Mouse (Mus musculus) testis, adult 2 months (tissue): ENCODE measurements around the gene Dbndd2. TPM values are rescaled to one million over a fixed set of nuclear protein-coding genes. Genes with fewer than 3 reads are reported as not detected.

Source experiments
- H3K27ac ChIP-seq: fragments of 200-500 bp; 2 replicates; pipeline ENCODE4 v1.5.1; 2012; ENCODE audit warnings: low read depth, low read length; ENCODE audit not compliant: control insufficient read depth, insufficient read depth
- H3K27me3 ChIP-seq: fragments of 200-500 bp; 2 replicates; pipeline ENCODE4 v1.6.1; 2012; ENCODE audit warnings: mild to moderate bottlenecking, low read length, moderate library complexity; ENCODE audit not compliant: control insufficient read depth, insufficient read depth
- H3K36me3 ChIP-seq: fragments of 200-500 bp; 2 replicates; pipeline ENCODE4 v1.6.1; 2012; ENCODE audit warnings: mild to moderate bottlenecking, low read length; ENCODE audit not compliant: control insufficient read depth, insufficient read depth
- H3K4me1 ChIP-seq: fragments of 200-500 bp; 2 replicates; pipeline ENCODE4 v1.6.1; 2012; ENCODE audit warnings: low read length; ENCODE audit not compliant: control insufficient read depth, insufficient read depth
- H3K4me3 ChIP-seq: fragments of 200-500 bp; 2 replicates; pipeline ENCODE4 v1.5.1; 2012; ENCODE audit warnings: low read depth, mild to moderate bottlenecking, low read length, moderate library complexity, mixed read lengths; ENCODE audit not compliant: control insufficient read depth
- CTCF ChIP-seq: fragments of 200-500 bp; IDR thresholded peaks from 2 replicates; pipeline ENCODE4 v1.5.1; 2012; ENCODE audit warnings: low read depth, mild to moderate bottlenecking, inconsistent platforms, low read length, moderate library complexity; ENCODE audit not compliant: control insufficient read depth, insufficient read depth, insufficient replicate concordance
- POLR2A ChIP-seq: fragments of 200-500 bp; IDR thresholded peaks from 2 replicates; pipeline ENCODE4 v1.6.1; 2012; ENCODE audit warnings: low read depth, mild to moderate bottlenecking, inconsistent platforms, low read length, moderate library complexity; ENCODE audit not compliant: control insufficient read depth
- polyA plus RNA-seq: library from polyadenylated mRNA; depleted of rRNA; stranded (reverse); fragments of >200 nt; gene quantifications from 2 replicates; pipeline ENCODE4 v1.2.3, GENCODE M21; 2012

Gene Dbndd2
- polyA plus RNA-seq, 1 experiment = 17.0 TPM

DNA sequence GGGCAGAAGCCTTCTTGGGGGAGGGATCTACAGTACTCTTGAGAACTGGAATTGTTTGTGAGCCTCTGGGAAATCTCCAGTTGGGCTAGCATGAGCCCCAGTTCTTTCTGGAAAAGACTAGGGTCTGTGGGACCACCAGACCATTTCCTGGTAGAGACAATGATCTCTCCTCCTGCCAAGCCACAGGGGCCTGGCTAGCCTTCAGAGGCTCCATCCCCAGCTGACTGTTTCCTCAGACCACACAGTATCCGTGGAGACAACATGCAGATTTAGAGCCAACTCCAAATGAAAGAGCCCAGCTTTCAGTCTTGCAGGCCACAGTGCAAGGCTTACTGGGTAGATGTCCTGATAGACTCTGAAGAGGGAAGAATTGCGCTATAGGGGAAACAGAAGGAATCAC, 8.2 kb downstream of the Dbndd2 start:
- H3K36me3 ChIP-seq = no peaks in the 10 kb centered on the region
- no peak overlapping the region; the same call in 1 of the 2 replicates for H3K27ac ChIP-seq
- no peaks in the 10 kb centered on the region for H3K27me3 ChIP-seq
- no peak overlapping the region for H3K4me3 ChIP-seq
- TF ChIP-seq CTCF (no peak), POLR2A (no peak)
- peaks cover 6% of the 10 kb centered on the region for H3K4me1 ChIP-seq

DNA sequence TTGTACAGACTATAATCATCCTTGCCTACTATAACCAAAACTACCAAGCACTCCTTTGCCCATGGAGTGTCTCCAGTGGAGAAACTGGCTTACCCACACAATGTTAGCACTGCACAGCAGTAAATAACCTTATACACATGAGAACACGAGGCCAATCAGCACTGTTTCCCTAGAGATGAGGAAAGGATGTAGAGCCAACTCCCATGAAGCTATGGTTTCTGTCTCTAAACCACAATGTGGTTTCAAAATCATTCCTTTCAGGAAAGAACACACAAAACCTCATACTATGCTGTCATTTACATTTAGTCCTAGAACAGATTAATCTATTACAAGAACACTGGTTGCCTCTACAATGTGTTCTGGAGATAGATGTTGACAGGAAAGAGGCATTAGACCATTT, 10.4 kb downstream of the Dbndd2 start:
- H3K36me3 ChIP-seq = peaks cover 4% of the 10 kb centered on the region
- peaks cover 6% of the 10 kb centered on the region for H3K4me1 ChIP-seq
- H3K27ac ChIP-seq = no peak overlapping the region
- TF ChIP-seq POLR2A = no peak
- TF ChIP-seq CTCF = no peak
- H3K4me3 ChIP-seq = peak overlapping the region; percentile 60; the same call in 1 of the 2 replicates
- H3K27me3 ChIP-seq = no peaks in the 10 kb centered on the region

DNA sequence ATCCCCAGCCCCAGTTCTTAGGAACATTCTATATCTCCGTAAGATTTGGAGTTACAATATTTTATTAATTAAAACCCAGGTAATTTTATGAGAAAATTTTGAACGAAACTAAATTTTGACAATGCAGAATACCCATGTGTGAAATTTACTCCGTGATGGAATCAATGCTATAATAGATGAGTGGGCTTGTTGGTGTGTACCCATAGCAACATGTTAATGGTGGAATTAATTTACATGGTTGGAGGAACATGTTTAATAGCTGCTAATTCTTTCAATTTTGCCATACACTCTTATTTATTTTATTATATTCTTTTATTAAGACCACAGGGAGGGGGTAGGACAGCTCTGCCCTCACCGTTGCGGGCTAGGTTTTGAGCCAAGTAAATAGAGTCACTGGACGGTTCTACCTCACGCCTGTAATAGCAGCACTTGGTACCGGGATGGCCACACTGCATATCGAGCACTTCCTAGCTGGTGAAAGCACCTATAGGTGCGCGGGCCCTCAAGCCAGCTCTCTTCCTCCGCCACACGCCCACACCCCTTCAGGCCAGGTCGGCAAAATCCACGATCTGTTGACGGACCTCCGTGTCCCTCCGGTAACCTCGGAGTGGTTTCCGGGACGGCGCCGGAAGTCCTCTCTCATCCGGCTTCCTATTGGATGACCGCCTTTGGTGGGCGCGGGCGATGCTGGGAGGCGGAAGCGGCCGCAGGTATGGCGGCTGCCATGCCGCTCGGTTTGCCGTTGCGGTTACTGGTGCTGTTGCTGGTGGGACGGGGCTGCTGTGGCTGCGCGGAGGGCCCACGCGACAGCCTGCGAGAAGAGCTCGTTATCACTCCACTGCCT, 11.2 kb downstream of the Dbndd2 start, which contains the start of gene Pigt:
Gene Pigt (plus strand): TSS at position 674 of the 844 bp plus-strand sequence.
- Histone ChIP-seq H3K27me3 (no peaks in the 10 kb centered on the region), H3K36me3 (peaks cover 4% of the 10 kb centered on the region), H3K4me3 (peak within 1 kb of the TSS; percentile 98), H3K27ac (peak within 1 kb of the TSS; percentile 60), H3K4me1 (peaks cover 6% of the 10 kb centered on the region)
- peak; percentile 95 for TF ChIP-seq POLR2A
- TF ChIP-seq CTCF = peak; percentile 14; the same call in 1 of the 2 replicates

DNA sequence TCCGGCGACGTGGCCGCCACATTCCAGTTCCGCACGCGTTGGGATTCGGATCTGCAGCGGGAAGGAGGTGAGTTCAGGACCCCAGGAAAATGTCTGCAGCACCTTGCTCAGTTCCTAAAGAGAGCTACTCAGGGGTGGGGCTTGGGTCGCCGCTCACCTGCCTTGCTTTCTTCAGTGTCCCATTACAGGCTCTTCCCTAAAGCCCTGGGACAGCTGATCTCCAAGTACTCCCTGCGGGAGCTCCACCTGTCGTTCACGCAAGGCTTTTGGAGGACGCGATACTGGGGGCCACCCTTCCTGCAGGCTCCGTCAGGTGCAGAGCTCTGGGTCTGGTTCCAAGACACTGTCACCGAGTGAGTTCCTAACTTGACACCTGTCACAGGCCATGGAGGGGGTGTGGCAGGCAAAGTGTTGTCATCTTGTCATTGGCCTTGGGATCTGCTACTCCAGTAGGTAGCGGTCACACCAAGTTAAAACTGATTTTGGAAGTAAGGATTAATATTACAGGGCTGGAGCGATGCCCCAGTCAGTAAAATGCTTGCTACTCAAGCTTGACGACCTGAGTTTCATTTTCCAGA, 11.9 kb downstream of the Dbndd2 start:
- no peak for TF ChIP-seq CTCF
- TF ChIP-seq POLR2A = no peak
- Histone ChIP-seq H3K4me3 (peak overlapping the region; percentile 98), H3K36me3 (peaks cover 5% of the 10 kb centered on the region), H3K27ac (peak overlapping the region; percentile 60), H3K4me1 (peaks cover 6% of the 10 kb centered on the region), H3K27me3 (no peaks in the 10 kb centered on the region)

DNA sequence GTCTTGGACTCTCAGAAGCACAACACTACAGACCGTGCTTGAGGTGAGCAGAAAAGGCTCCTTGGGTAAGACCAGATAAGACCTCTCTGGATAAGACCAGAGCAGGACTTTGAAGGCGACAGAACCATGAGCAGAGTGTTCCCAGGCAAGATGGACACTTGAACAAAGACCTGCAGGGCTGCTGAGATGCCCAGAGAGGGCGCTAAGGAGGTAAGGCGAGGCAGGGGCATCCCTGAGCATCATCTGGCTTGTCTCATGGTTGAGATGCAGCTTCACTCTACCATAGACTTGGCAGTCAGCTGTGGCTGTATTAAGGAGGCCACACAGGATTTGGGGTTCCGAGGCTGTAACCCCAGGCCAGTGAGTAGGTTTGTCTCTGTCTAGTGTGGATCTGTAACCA, 13.4 kb downstream of the Dbndd2 start:
- Histone ChIP-seq H3K4me1 (peaks cover 6% of the 10 kb centered on the region), H3K36me3 (peaks cover 6% of the 10 kb centered on the region), H3K27ac (no peak overlapping the region), H3K4me3 (no peak overlapping the region), H3K27me3 (no peaks in the 10 kb centered on the region)
- TF ChIP-seq POLR2A (no peak), CTCF (no peak)

DNA sequence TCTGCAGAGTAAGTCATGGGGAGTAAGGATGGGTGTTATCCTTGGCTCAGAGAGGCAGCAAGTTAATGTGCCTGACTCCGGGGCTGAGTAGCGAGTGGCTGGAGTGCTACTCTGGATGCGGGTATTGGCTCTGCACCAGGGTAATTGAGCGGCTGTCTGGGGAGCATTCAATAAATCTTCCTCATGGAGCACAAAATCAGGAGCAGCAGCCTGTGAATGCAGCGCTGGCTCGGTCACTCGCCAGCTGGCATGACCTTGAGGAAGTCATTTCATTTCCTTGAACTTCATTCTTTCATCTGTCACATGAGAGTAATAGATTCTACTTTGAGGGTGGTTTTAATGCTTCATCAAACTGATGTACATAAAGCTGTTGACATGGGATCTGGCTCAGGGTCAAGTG, 14.6 kb downstream of the Dbndd2 start:
- H3K4me1 ChIP-seq = peaks cover 6% of the 10 kb centered on the region
- H3K27ac ChIP-seq = no peak overlapping the region
- H3K27me3 ChIP-seq = no peaks in the 10 kb centered on the region
- peaks cover 6% of the 10 kb centered on the region for H3K36me3 ChIP-seq
- TF ChIP-seq POLR2A = no peak
- no peak for TF ChIP-seq CTCF
- H3K4me3 ChIP-seq = no peak overlapping the region

DNA sequence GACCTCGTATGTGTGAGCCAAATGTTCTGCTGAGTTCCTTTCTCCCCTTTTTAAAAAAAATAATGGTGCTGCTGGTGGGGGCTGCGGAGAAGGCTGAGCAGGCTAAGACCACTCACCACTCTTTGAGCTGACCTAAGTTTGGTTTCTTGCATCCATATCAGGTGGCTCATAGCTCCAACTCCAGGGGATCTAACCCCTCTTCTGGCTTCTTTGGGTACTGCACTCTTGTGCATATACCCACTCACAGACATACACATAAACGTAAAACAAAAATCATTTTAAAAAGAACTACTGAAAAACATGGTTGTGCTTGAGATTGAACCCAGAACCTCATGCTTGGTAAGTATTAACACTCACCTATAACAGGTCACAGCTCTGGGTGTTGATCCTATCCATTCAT, 19.0 kb downstream of the Dbndd2 start:
- H3K27me3 ChIP-seq = no peaks in the 10 kb centered on the region
- H3K36me3 ChIP-seq = peaks cover 6% of the 10 kb centered on the region
- H3K27ac ChIP-seq = no peak overlapping the region
- TF ChIP-seq CTCF = no peak
- H3K4me1 ChIP-seq = peaks cover 5% of the 10 kb centered on the region; the same call in 1 of the 2 replicates
- H3K4me3 ChIP-seq = no peak overlapping the region
